In the genomic region with DNA sequence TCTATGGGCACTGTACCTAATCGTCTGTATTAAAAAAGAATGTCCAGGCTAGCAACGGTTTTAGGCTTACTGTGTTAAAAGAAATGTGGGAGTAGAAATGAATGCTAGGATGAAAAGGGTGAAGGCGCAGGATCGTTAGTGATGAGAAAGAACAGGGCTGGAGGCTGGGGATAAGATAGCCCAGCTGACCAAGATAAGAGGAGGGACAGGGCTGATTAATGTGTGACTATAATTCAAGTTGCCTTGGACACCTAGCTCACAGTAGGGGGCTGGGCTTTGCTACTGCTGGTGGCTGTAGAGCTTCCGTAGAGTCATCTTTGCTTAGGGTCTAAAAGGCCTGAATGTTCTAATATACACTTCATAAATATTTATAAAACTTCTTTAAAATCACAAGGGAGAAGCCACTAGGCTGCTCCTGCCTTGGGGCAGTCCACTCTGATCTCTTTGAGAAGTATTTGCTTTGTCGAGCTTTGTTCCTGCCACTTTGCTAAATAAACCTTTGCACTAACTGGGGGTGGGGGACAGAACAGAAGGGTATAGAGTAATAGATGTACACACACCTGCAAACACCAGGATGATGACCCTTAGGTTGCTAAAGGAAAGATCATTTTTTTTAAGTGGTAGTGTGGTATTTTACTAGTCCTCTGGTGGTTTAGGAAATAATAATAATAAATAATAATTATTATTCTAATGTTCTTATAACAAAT, we compare ENCODE assay signal across 21 mouse cellular contexts. TPM values are rescaled to one million over a fixed set of nuclear protein-coding genes. Genes with fewer than 3 reads are reported as not detected.
DNase-seq lines count a peak whose midpoint lies in the region; ATAC-seq and TF ChIP-seq lines count a peak whose summit lies in the region.
"Had no signal": no experiment of that assay in that cellular context is flagged by ENCODE, and none has a peak within 500 bp of the region (broad histone marks: within the 10 kb centered on the region; RNA-seq: fewer than 3 reads in every experiment).

No protein-coding gene starts in this region.

- WGBS in intestine, embryonic 15.5 days: 38% methylated on average over 6 of the region's 6 CpGs
- WGBS in intestine, postnatal 0 days: 39% methylated on average over 6 of the region's 6 CpGs

- H3K27me3 ChIP-seq in intestine, embryonic 15.5 days (replicated peaks): no peaks in the 10 kb centered on the region
- H3K27me3 ChIP-seq in intestine, postnatal 0 days (replicated peaks; ENCODE audit: control insufficient read depth, insufficient read depth, low read length): no peaks in the 10 kb centered on the region

- H3K36me3 ChIP-seq in intestine, embryonic 15.5 days: no peaks in the 10 kb centered on the region
- H3K36me3 ChIP-seq in intestine, postnatal 0 days (ENCODE audit: control insufficient read depth, insufficient read depth): no peaks in the 10 kb centered on the region

- TF ChIP-seq CTCF in intestine, postnatal 0 days (IDR thresholded peaks at IDR 0.05; ENCODE audit: low read depth): no peak

- no peak overlapping the region for H3K27ac ChIP-seq in intestine, embryonic 15.5 days
- H3K27ac ChIP-seq in intestine, postnatal 0 days (ENCODE audit: low read depth, low read length): no peak overlapping the region
- H3K27ac ChIP-seq: hindbrain, embryonic 10.5 days had no signal

- H3K4me2 ChIP-seq in intestine, embryonic 15.5 days (replicated peaks): no peak overlapping the region
- no peak overlapping the region for H3K4me2 ChIP-seq in intestine, postnatal 0 days (replicated peaks; ENCODE audit: low read depth)

- peak; percentile 58 for ATAC-seq in intestine, embryonic 15.5 days
- ATAC-seq in intestine, postnatal 0 days: no peak
- ATAC-seq in megakaryocyte progenitor cell, adult 5-6 weeks (replicated peaks; ENCODE audit: poor library complexity): peak; percentile 71; the same call in 1 of the 2 replicates
- ATAC-seq: CD4-positive, CD25-positive, alpha-beta regulatory T cell, adult 4 months; forebrain, embryonic 14.5 days had no signal

- H3K4me1 ChIP-seq in intestine, embryonic 15.5 days (replicated peaks): 0 out of 2 replicates have a peak, but pooled peaks cover 2% of the 10 kb centered on the region
- H3K4me1 ChIP-seq in intestine, postnatal 0 days (replicated peaks; ENCODE audit: control insufficient read depth, insufficient read depth, low read length): no peaks in the 10 kb centered on the region
- H3K4me1 ChIP-seq: hindbrain, embryonic 10.5 days had no signal

- peak; percentile 20 for DNase-seq in adrenal gland, adult 2 months
- no peak for DNase-seq in adrenal gland, postnatal 10 days
- DNase-seq in liver: peak; percentile 16
- no peak for DNase-seq in thymus, postnatal 4 days
- no peak for DNase-seq in urinary bladder, postnatal 4 days (ENCODE audit: low spot score in 2 of 2)
- DNase-seq: adrenal gland, adult 8-10 months; cerebellum, adult 8-10 months; gastrocnemius, postnatal 36 days; kidney, adult 9 months; lung, postnatal 14 days; thymus, adult 2 months had no signal

- no peak overlapping the region for H3K9ac ChIP-seq in intestine, embryonic 15.5 days
- no peak overlapping the region for H3K9ac ChIP-seq in intestine, postnatal 0 days (ENCODE audit: low read depth, low read length)

- H3K4me3 ChIP-seq in intestine, embryonic 15.5 days (replicated peaks): no peak overlapping the region
- no peak overlapping the region for H3K4me3 ChIP-seq in intestine, postnatal 0 days (ENCODE audit: low read depth, low read length)
- H3K4me3 ChIP-seq: hindbrain, embryonic 10.5 days had no signal

- H3K9me3 ChIP-seq in intestine, embryonic 15.5 days: no peaks in the 10 kb centered on the region
- H3K9me3 ChIP-seq in intestine, postnatal 0 days (ENCODE audit: control insufficient read depth): no peaks in the 10 kb centered on the region
- H3K9me3 ChIP-seq: G1E; hindbrain, embryonic 10.5 days had no signal

RNA-seq across cellular contexts. Expression of a gene that starts 7.3 kb away (rescaled TPM):
- 100 to 1,000 TPM; 252 to 337 TPM for total RNA-seq in adrenal gland, adult 2 months (2021)
- polyA plus RNA-seq in adrenal gland, adult 2 months (2012; rRNA removed): 4.4 and 7.1 TPM in 2 replicates
- total RNA-seq in adrenal gland, postnatal 10 days (2021): 100 to 1,000 TPM; 237 to 281 TPM
- polyA plus RNA-seq in intestine, embryonic 15.5 days (2015; fragmentation: Nextera tagmentation; extraction: Ambion mirVana): 573 and 647 TPM in 2 replicates
- 641 and 667 TPM in 2 replicates for polyA plus RNA-seq in intestine, postnatal 0 days (2015; fragmentation: Nextera tagmentation; extraction: Ambion mirVana)
- total RNA-seq in megakaryocyte progenitor cell, adult 5-6 weeks (2015): 115 and 121 TPM in 2 replicates
- 184 and 204 TPM in 2 replicates for total RNA-seq in megakaryocyte progenitor cell, adult 5-6 weeks (2017)

RNA-seq across cellular contexts. Expression of a gene that starts 17.9 kb away (rescaled TPM):
- total RNA-seq in adrenal gland, adult 2 months (2021): 100 to 1,000 TPM in 1 of 2 experiments, 10 to 100 TPM in 1; 96.8 to 195 TPM
- polyA plus RNA-seq in adrenal gland, adult 2 months (2012; rRNA removed): 24.3 and 34.2 TPM in 2 replicates
- total RNA-seq in adrenal gland, postnatal 10 days (2021): 100 to 1,000 TPM; 151 to 189 TPM
- 383 and 402 TPM in 2 replicates for polyA plus RNA-seq in intestine, embryonic 15.5 days (2015; fragmentation: Nextera tagmentation; extraction: Ambion mirVana)
- polyA plus RNA-seq in intestine, postnatal 0 days (2015; fragmentation: Nextera tagmentation; extraction: Ambion mirVana): 270 and 277 TPM in 2 replicates
- 145 and 158 TPM in 2 replicates for total RNA-seq in megakaryocyte progenitor cell, adult 5-6 weeks (2015)
- total RNA-seq in megakaryocyte progenitor cell, adult 5-6 weeks (2017): 96.6 and 102 TPM in 2 replicates

RNA-seq across cellular contexts. Expression of a gene that starts 36.9 kb away (rescaled TPM):
- total RNA-seq in adrenal gland, adult 2 months (2021): 10 to 100 TPM; 12.9 to 20.5 TPM
- 1.5 and 1.9 TPM in 2 replicates for polyA plus RNA-seq in adrenal gland, adult 2 months (2012; rRNA removed)
- total RNA-seq in adrenal gland, postnatal 10 days (2021): 10 to 100 TPM; 15.1 to 17.5 TPM
- polyA plus RNA-seq in intestine, embryonic 15.5 days (2015; fragmentation: Nextera tagmentation; extraction: Ambion mirVana): 186 and 196 TPM in 2 replicates
- polyA plus RNA-seq in intestine, postnatal 0 days (2015; fragmentation: Nextera tagmentation; extraction: Ambion mirVana): 41.4 and 50.7 TPM in 2 replicates
- 1.8 and 4.9 TPM in 2 replicates for total RNA-seq in megakaryocyte progenitor cell, adult 5-6 weeks (2015)
- total RNA-seq in megakaryocyte progenitor cell, adult 5-6 weeks (2017): 1.9 and 2.3 TPM in 2 replicates
- total RNA-seq: neutrophil, adult 5-6 weeks had no signal
- polyA plus RNA-seq: CD4-positive, CD25-positive, alpha-beta regulatory T cell, adult 4 months had no signal

RNA-seq across cellular contexts. Expression of a gene that starts 37.6 kb away (rescaled TPM):
- not detected for total RNA-seq in adrenal gland, adult 2 months (2021)
- polyA plus RNA-seq in adrenal gland, adult 2 months (2012; rRNA removed): not detected in 2 replicates
- 10 to 100 TPM; 14.9 to 27.1 TPM for total RNA-seq in adrenal gland, postnatal 10 days (2021)
- 1.1 and 1.9 TPM in 2 replicates for polyA plus RNA-seq in intestine, embryonic 15.5 days (2015; fragmentation: Nextera tagmentation; extraction: Ambion mirVana)
- polyA plus RNA-seq in intestine, postnatal 0 days (2015; fragmentation: Nextera tagmentation; extraction: Ambion mirVana): 0.37 and 0.58 TPM in 2 replicates
- not detected in 2 replicates for total RNA-seq in megakaryocyte progenitor cell, adult 5-6 weeks (2015)
- not detected in 2 replicates for total RNA-seq in megakaryocyte progenitor cell, adult 5-6 weeks (2017)
- total RNA-seq: adrenal gland, adult 8-10 months; G1E; neutrophil, adult 5-6 weeks had no signal
- polyA plus RNA-seq: CD4-positive, CD25-positive, alpha-beta regulatory T cell, adult 4 months; G1E; large intestine, adult 2 months; small intestine, adult 2 months; thymus, adult 2 months had no signal

RNA-seq across cellular contexts. Expression of a gene that starts 48.5 kb away (rescaled TPM):
- 1 to 10 TPM in 1 of 2 experiments, under 1 TPM in 1; 0.69 to 2.3 TPM for total RNA-seq in adrenal gland, adult 2 months (2021)
- polyA plus RNA-seq in adrenal gland, adult 2 months (2012; rRNA removed): not detected in 2 replicates
- total RNA-seq in adrenal gland, postnatal 10 days (2021): 1 to 10 TPM; 3.3 to 7.3 TPM
- polyA plus RNA-seq in intestine, embryonic 15.5 days (2015; fragmentation: Nextera tagmentation; extraction: Ambion mirVana): 4.1 and 4.2 TPM in 2 replicates
- 3.4 and 5.3 TPM in 2 replicates for polyA plus RNA-seq in intestine, postnatal 0 days (2015; fragmentation: Nextera tagmentation; extraction: Ambion mirVana)
- total RNA-seq in megakaryocyte progenitor cell, adult 5-6 weeks (2015): 0.27 and 0.64 TPM in 2 replicates
- total RNA-seq in megakaryocyte progenitor cell, adult 5-6 weeks (2017): 1.00 TPM in 1 of 2 replicates, not detected in the other
- total RNA-seq: neutrophil, adult 5-6 weeks had no signal
- polyA plus RNA-seq: CD4-positive, CD25-positive, alpha-beta regulatory T cell, adult 4 months had no signal

Comparison
In these comparisons a context has a peak if more than half of its experiments do, and no peak if none do; other contexts are left out.
1. DNase-seq: peak in adrenal gland, adult 2 months (single experiment) and liver (single experiment); none in adrenal gland, postnatal 10 days (single experiment), thymus, postnatal 4 days (single experiment) and urinary bladder, postnatal 4 days (0 of 2).